Mouse (Mus musculus): ENCODE measurements around the gene Ltf. TPM values are rescaled to one million over a fixed set of nuclear protein-coding genes. Genes with fewer than 3 reads are reported as not detected.

Ltf gene
- 2.7 and 3.6 TPM in 2 replicates for polyA plus RNA-seq (2012; ENCODE audit: insufficient read depth, insufficient read length, missing spikeins)

- no peak within 1 kb of the TSS for H3K4me3 ChIP-seq (ENCODE audit: insufficient read depth, low read length)
- TF ChIP-seq CTCF (IDR thresholded peaks at IDR 0.05; ENCODE audit: low read depth, low read length) (no peak), POLR2A (IDR thresholded peaks at IDR 0.05; ENCODE audit: borderline replicate concordance, low read depth, low read length) (no peak)
- H3K27ac ChIP-seq (ENCODE audit: insufficient read depth, low read depth, low read length) = no peak within 1 kb of the TSS
- H3K4me1 ChIP-seq (ENCODE audit: control insufficient read depth, insufficient read depth, low read length) = no peaks in the 10 kb centered on the region
Measured at GRCm38 (mm10) chr9:111019022-111019421, at the start of gene Ltf. Ltf (plus strand) TSS chr9:111019271.

- H3K27ac ChIP-seq (ENCODE audit: insufficient read depth, low read depth, low read length) = no peak overlapping the region
- peaks cover 11% of the 10 kb centered on the region for H3K4me1 ChIP-seq (ENCODE audit: control insufficient read depth, insufficient read depth, low read length)
- no peak for TF ChIP-seq CTCF (IDR thresholded peaks at IDR 0.05; ENCODE audit: low read depth, low read length)
- no peak for TF ChIP-seq POLR2A (IDR thresholded peaks at IDR 0.05; ENCODE audit: borderline replicate concordance, low read depth, low read length)
- no peak overlapping the region for H3K4me3 ChIP-seq (ENCODE audit: insufficient read depth, low read length)
Measured at GRCm38 (mm10) chr9:110979411-110979810, 39.7 kb upstream of the Ltf start.

GRCm38 (mm10) chr9:110982351-110982750 lies 36.7 kb upstream of the Ltf start:
- H3K27ac ChIP-seq (ENCODE audit: insufficient read depth, low read depth, low read length) = no peak overlapping the region
- peaks cover 11% of the 10 kb centered on the region for H3K4me1 ChIP-seq (ENCODE audit: control insufficient read depth, insufficient read depth, low read length)
- no peak for TF ChIP-seq CTCF (IDR thresholded peaks at IDR 0.05; ENCODE audit: low read depth, low read length)
- TF ChIP-seq POLR2A (IDR thresholded peaks at IDR 0.05; ENCODE audit: borderline replicate concordance, low read depth, low read length) = no peak
- H3K4me3 ChIP-seq (ENCODE audit: insufficient read depth, low read length) = no peak overlapping the region

GRCm38 (mm10) chr9:110984096-110984495 lies 35.0 kb upstream of the Ltf start:
- Histone ChIP-seq H3K4me3 (ENCODE audit: insufficient read depth, low read length) (no peak overlapping the region), H3K4me1 (ENCODE audit: control insufficient read depth, insufficient read depth, low read length) (peaks cover 11% of the 10 kb centered on the region), H3K27ac (ENCODE audit: insufficient read depth, low read depth, low read length) (no peak overlapping the region)
- TF ChIP-seq CTCF (IDR thresholded peaks at IDR 0.05; ENCODE audit: low read depth, low read length) (no peak), POLR2A (IDR thresholded peaks at IDR 0.05; ENCODE audit: borderline replicate concordance, low read depth, low read length) (no peak)

- TF ChIP-seq CTCF (IDR thresholded peaks at IDR 0.05; ENCODE audit: low read depth, low read length) (no peak), POLR2A (IDR thresholded peaks at IDR 0.05; ENCODE audit: borderline replicate concordance, low read depth, low read length) (no peak)
- Histone ChIP-seq H3K4me3 (ENCODE audit: insufficient read depth, low read length) (no peak overlapping the region), H3K27ac (ENCODE audit: insufficient read depth, low read depth, low read length) (peak overlapping the region; percentile 40; the same call in 1 of the 2 replicates), H3K4me1 (ENCODE audit: control insufficient read depth, insufficient read depth, low read length) (peaks cover 11% of the 10 kb centered on the region)
Measured at GRCm38 (mm10) chr9:110985541-110985940, 33.5 kb upstream of the Ltf start.

GRCm38 (mm10) chr9:110985951-110986350 lies 33.1 kb upstream of the Ltf start:
- peaks cover 11% of the 10 kb centered on the region for H3K4me1 ChIP-seq (ENCODE audit: control insufficient read depth, insufficient read depth, low read length)
- TF ChIP-seq POLR2A (IDR thresholded peaks at IDR 0.05; ENCODE audit: borderline replicate concordance, low read depth, low read length) (no peak), CTCF (IDR thresholded peaks at IDR 0.05; ENCODE audit: low read depth, low read length) (no peak)
- no peak overlapping the region for H3K4me3 ChIP-seq (ENCODE audit: insufficient read depth, low read length)
- peak overlapping the region; percentile 40; the same call in 1 of the 2 replicates for H3K27ac ChIP-seq (ENCODE audit: insufficient read depth, low read depth, low read length)

GRCm38 (mm10) chr9:110987331-110987730 lies 31.7 kb upstream of the Ltf start:
- H3K27ac ChIP-seq (ENCODE audit: insufficient read depth, low read depth, low read length) = no peak overlapping the region
- H3K4me3 ChIP-seq (ENCODE audit: insufficient read depth, low read length) = no peak overlapping the region
- TF ChIP-seq CTCF (IDR thresholded peaks at IDR 0.05; ENCODE audit: low read depth, low read length) (no peak), POLR2A (IDR thresholded peaks at IDR 0.05; ENCODE audit: borderline replicate concordance, low read depth, low read length) (no peak)
- peaks cover 9% of the 10 kb centered on the region for H3K4me1 ChIP-seq (ENCODE audit: control insufficient read depth, insufficient read depth, low read length)

- H3K4me1 ChIP-seq (ENCODE audit: control insufficient read depth, insufficient read depth, low read length) = peaks cover 4% of the 10 kb centered on the region
- no peak overlapping the region for H3K4me3 ChIP-seq (ENCODE audit: insufficient read depth, low read length)
- H3K27ac ChIP-seq (ENCODE audit: insufficient read depth, low read depth, low read length) = no peak overlapping the region
- TF ChIP-seq POLR2A (IDR thresholded peaks at IDR 0.05; ENCODE audit: borderline replicate concordance, low read depth, low read length) = no peak
- TF ChIP-seq CTCF (IDR thresholded peaks at IDR 0.05; ENCODE audit: low read depth, low read length) = no peak
Measured at GRCm38 (mm10) chr9:110988078-110988477, 31.0 kb upstream of the Ltf start.

GRCm38 (mm10) chr9:110989141-110989540 lies 29.9 kb upstream of the Ltf start:
- TF ChIP-seq CTCF (IDR thresholded peaks at IDR 0.05; ENCODE audit: low read depth, low read length) (no peak), POLR2A (IDR thresholded peaks at IDR 0.05; ENCODE audit: borderline replicate concordance, low read depth, low read length) (no peak)
- Histone ChIP-seq H3K27ac (ENCODE audit: insufficient read depth, low read depth, low read length) (no peak overlapping the region), H3K4me1 (ENCODE audit: control insufficient read depth, insufficient read depth, low read length) (no peaks in the 10 kb centered on the region), H3K4me3 (ENCODE audit: insufficient read depth, low read length) (no peak overlapping the region)

- Histone ChIP-seq H3K4me1 (ENCODE audit: control insufficient read depth, insufficient read depth, low read length) (no peaks in the 10 kb centered on the region), H3K4me3 (ENCODE audit: insufficient read depth, low read length) (no peak overlapping the region), H3K27ac (ENCODE audit: insufficient read depth, low read depth, low read length) (no peak overlapping the region)
- no peak for TF ChIP-seq POLR2A (IDR thresholded peaks at IDR 0.05; ENCODE audit: borderline replicate concordance, low read depth, low read length)
Measured at GRCm38 (mm10) chr9:110989543-110989942, 29.5 kb upstream of the Ltf start.

GRCm38 (mm10) chr9:110990204-110990603 lies 28.9 kb upstream of the Ltf start, which contains the start of gene Rtp3:
Rtp3 (minus strand) TSS chr9:110990583.
- Histone ChIP-seq H3K4me3 (ENCODE audit: insufficient read depth, low read length) (no peak within 1 kb of the TSS), H3K27ac (ENCODE audit: insufficient read depth, low read depth, low read length) (no peak within 1 kb of the TSS), H3K4me1 (ENCODE audit: control insufficient read depth, insufficient read depth, low read length) (no peaks in the 10 kb centered on the region)
- TF ChIP-seq POLR2A (IDR thresholded peaks at IDR 0.05; ENCODE audit: borderline replicate concordance, low read depth, low read length) (no peak), CTCF (IDR thresholded peaks at IDR 0.05; ENCODE audit: low read depth, low read length) (no peak)
